ENCODE assay signal across 12 mouse cellular contexts in genomic region chr2:13104388-13104787, GRCm38 (mm10).
"Had no signal": no experiment of that assay in that cellular context is flagged by ENCODE, and none has a peak within 500 bp of the region (broad histone marks: within the 10 kb centered on the region; RNA-seq: fewer than 3 reads in every experiment).

No protein-coding gene starts in this region.

- H3K27me3 ChIP-seq: liver, embryonic 12.5 days; megakaryocyte, embryonic 14.5 days; midbrain, embryonic 13.5 days; stomach, embryonic 15.5 days had no signal

- DNase-seq: left cerebral cortex, postnatal 4 days; lung, embryonic 14.5 days; lung, postnatal 14 days; thymus, adult 2 months; thymus, postnatal 25 days had no signal

- ATAC-seq: hindbrain, postnatal 0 days; liver, embryonic 12.5 days; midbrain, embryonic 13.5 days had no signal

- H3K4me2 ChIP-seq: liver, embryonic 12.5 days; lung, embryonic 14.5 days; midbrain, embryonic 13.5 days; stomach, embryonic 15.5 days had no signal

- H3K9me3 ChIP-seq: liver, embryonic 12.5 days; megakaryocyte, embryonic 14.5 days; midbrain, embryonic 13.5 days; stomach, embryonic 15.5 days had no signal

- H3K9ac ChIP-seq: liver, embryonic 12.5 days; lung, embryonic 14.5 days; midbrain, embryonic 13.5 days; stomach, embryonic 15.5 days had no signal

- H3K4me3 ChIP-seq: layer of hippocampus, adult 2 months; liver, embryonic 12.5 days; megakaryocyte, embryonic 14.5 days; midbrain, embryonic 13.5 days; stomach, embryonic 15.5 days had no signal

- H3K36me3 ChIP-seq: liver, embryonic 12.5 days; midbrain, embryonic 13.5 days; stomach, embryonic 15.5 days had no signal

- H3K4me1 ChIP-seq: liver, embryonic 12.5 days; midbrain, embryonic 13.5 days; stomach, embryonic 15.5 days had no signal

- H3K27ac ChIP-seq: hindbrain, postnatal 0 days; layer of hippocampus, adult 2 months; liver, embryonic 12.5 days; macrophage; midbrain, embryonic 13.5 days; stomach, embryonic 15.5 days had no signal
